Mouse (Mus musculus) lung, postnatal 10 days (tissue): ENCODE data around the gene Shisa8.

ENCODE experiments used
- DNase-seq: peaks from one replicate; pipeline ENCODE4 v3.0.0; 2021

The Shisa8 gene

GRCm38 (mm10) chr15:82203090-82203489 is 9.5 kb downstream of the Shisa8 start:
- no peak for DNase-seq

GRCm38 (mm10) chr15:82202086-82202485 is 10.5 kb downstream of the Shisa8 start:
- DNase-seq, result no peak

- no peak for DNase-seq
Observed at GRCm38 (mm10) chr15:82199546-82199945, 13.1 kb downstream of the Shisa8 start.

DNA sequence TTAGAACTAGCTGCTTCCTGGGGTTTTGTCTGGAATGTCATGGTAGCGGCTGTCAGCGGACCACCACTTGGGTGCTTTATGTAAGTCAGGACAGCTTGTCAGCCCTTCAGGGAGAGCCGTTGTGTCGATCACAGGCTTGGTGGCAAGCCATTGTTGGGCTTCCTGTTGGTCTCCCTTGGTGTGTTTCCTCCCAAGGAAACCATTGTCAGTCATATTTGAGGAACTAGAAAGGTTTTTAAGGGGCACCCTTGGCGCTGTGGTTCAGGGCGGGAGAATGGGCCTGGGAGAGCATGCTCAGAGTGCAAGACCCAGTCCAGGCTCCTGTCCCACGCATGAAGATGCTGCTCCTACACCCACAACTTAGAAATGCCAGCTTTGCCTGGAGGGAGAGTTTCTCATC is 14.3 kb downstream of the Shisa8 start:
- DNase-seq, result no peak

DNA sequence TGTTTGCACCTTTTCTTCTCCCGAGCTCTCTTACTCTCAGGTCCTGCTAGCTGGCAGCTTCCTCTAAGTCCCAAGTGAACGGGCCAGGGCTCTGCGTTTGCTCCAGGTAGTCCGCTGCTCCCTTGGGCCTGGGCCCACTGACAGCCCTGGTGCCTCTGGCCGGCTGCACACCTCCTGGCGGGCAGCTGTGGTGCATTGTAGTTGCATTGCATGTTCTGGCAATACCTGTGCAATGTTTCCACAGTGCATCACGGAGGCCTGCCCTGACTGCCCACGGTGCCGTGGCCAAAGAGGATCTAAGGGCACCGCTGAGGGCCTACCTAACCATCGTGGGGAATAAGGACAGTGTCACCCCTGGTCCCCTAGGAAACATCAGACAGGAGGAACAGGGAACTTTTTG is 14.7 kb downstream of the Shisa8 start:
- no peak for DNase-seq

GRCm38 (mm10) chr15:82197246-82197750 is 15.3 kb downstream of the Shisa8 start:
- DNase-seq, result no peak

- DNase-seq, result no peak
Observed at GRCm38 (mm10) chr15:82196300-82196699, 16.3 kb downstream of the Shisa8 start.

- no peak for DNase-seq
Observed at GRCm38 (mm10) chr15:82192617-82193016, 20.0 kb downstream of the Shisa8 start.

- DNase-seq, result peak; percentile 40
Observed at GRCm38 (mm10) chr15:82188481-82189240, 24.0 kb downstream of the Shisa8 start.

DNA sequence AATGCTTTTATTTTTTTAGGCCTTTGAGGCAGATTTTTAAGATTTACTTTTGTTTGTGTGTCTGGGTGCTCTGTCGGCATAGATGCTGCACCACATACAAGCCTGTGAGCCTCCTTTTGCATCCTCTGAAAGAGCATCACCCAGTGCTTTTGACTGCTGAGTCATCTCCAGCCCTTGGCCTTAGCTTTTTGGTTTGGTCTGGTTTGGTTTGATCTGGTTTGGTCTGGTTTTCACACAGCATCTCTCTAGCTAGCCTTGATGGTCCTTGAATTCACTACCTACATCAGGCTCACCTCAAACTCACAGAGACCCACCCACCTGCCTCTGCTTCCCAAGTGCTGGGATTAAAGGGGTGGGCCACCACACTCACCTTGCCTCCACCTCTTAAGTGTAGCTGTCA is 24.7 kb downstream of the Shisa8 start:
- DNase-seq, result no peak

DNA sequence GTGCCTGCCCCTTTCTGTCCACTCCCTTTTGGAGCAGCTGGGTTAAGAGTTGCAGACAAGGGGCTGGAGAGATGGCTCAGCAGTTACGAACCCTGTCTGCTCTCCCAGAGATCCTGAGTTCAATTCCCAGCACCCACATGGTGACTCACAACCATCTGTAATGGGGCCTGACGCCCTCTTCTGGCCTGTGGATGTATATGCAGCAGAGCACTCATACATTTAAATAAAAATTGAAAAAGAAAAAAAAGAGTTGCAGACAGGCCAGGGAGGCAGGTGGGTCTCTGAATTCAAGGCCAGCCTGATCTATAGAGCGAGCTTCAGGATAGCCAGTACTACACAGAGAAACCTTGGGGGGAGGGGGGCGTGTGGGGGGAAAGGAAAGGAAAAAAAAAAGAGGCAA is 25.2 kb downstream of the Shisa8 start:
- no peak for DNase-seq

- no peak for DNase-seq
Observed at GRCm38 (mm10) chr15:82186931-82187330, 25.7 kb downstream of the Shisa8 start.

GRCm38 (mm10) chr15:82186131-82186530 is 26.5 kb downstream of the Shisa8 start:
- no peak for DNase-seq

GRCm38 (mm10) chr15:82185062-82185783 is 27.4 kb downstream of the Shisa8 start:
- DNase-seq, result no peak

- no peak for DNase-seq
Observed at GRCm38 (mm10) chr15:82184656-82185055, 28.0 kb downstream of the Shisa8 start.

GRCm38 (mm10) chr15:82184183-82184582 is 28.4 kb downstream of the Shisa8 start:
- DNase-seq, result no peak

DNA sequence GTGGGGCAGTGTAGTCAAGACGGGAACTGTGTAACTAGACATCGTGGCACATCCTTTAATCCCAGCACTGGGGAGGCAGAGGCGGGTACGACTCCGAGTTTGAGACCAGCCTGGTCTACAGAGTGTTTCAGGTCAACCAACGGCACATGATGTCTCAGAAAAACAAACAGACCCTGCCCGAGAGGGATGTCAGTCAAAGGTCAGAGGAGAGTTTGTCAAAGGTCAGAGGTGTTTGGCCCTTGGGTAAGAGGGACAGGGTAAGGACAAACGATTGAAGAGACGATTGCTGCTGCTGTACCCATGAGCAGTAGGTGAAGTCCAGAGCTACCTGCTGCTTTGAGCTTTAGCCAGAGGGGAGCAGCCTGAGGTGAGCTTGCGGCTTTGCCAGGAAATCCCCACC is 29.0 kb downstream of the Shisa8 start:
- no peak for DNase-seq

DNA sequence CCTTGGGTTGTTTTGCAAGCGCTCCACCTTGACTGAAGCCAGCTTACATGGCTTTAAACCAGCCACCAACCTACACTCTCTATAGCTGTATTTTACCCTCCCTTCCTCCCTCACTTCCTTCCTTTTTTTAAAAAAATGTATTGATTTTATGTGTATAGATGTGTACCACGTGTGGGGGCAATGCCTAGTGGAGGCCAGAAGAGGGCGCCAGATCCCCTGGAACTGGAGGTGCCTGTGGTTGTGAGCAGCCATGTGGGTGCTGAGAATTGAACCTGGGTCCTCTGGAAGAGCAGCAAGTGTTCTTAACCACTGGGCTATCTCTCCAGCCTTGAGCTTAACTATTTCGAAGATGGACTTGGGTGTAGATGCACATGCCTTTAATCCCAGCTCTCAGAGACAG is 30.3 kb downstream of the Shisa8 start:
- no peak for DNase-seq

DNA sequence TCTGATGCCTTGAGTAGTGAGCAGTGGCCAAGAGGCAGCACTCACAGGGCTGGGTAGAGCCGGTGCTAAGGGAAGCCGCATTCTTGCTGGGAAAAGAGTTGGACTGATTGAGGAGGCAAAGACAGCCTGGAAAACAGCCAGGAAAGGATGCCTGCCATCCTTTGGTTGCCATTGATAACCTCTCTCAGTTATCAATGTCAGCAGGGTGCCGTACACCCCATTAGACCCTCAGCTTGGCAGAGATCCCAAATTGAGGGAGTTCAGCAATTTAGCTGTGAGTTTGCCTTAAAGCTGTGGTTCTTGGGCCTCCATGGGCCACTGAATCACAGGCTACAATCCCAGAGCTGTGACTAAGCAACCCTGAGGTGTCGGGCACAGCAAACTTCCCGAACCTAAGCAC is 31.5 kb downstream of the Shisa8 start:
- DNase-seq, result no peak

- DNase-seq, result no peak
Observed at GRCm38 (mm10) chr15:82177743-82178290, 34.8 kb downstream of the Shisa8 start.

DNA sequence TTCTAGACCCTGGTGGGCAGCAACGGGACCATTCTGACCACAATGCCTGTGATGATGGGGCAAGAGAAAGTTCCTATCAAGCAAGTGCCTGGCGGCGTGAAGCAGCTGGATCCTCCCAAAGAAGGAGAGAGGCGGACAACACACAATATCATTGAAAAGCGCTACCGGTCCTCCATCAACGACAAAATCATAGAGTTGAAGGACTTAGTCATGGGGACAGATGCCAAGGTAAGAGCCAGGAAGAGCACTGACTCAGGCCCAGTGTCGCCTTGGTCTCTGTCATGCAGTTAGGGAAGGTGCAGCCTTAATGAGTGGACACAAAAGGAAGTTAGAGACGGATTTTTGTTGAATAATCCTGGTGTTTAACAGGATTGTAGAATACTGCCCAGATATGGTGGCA is 37.5 kb downstream of the Shisa8 start:
- DNase-seq, result no peak

DNA sequence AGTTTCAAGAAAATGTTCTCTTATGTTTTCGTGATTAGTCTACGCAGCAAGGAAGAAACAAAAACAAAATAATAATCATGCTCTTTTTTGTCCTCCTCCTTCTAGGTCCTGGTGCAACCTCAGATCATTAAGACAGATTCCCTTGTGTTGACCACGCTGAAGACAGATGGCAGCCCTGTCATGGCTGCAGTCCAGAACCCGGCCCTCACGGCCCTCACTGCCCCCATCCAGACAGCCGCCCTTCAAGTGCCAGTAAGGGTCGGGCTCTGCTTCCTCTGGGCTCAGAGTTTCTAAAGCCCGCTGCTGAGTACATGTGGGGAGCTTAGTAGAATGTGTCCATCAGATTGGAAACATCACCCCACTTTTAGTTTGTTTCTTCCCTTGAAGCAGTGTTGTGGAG is 40.0 kb downstream of the Shisa8 start:
- DNase-seq, result no peak

GRCm38 (mm10) chr15:82170437-82171377 is 41.9 kb downstream of the Shisa8 start:
- DNase-seq, result no peak
